Mouse (Mus musculus): ENCODE measurements around the gene Rhcg. TPM values are rescaled to one million over a fixed set of nuclear protein-coding genes. Genes with fewer than 3 reads are reported as not detected.

The Rhcg gene
- polyA plus RNA-seq, 1 experiment: 170 TPM

DNA sequence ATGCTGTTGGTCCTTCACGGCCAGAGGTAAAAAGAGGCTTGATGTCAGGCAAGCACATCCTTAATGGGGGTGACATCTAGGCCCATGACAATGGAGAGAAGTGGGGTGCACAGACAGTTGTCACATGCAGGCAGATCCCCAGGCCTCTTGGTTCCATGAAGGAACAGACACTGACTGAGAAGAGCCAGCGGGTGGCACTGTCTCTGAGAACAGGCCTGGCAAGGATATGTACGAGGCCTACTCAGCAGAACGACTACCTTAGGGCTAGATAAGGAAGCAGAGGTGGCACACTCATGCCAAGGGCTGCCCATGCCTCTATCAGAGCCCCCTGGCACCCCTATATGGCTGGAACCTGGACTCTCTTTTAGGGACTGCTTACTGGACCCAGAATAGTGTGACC, 2.0 kb upstream of the Rhcg start:
- H3K27me3 ChIP-seq (replicated peaks; ENCODE audit: control insufficient read depth, insufficient read depth, low read length): no peaks in the 10 kb centered on the region

DNA sequence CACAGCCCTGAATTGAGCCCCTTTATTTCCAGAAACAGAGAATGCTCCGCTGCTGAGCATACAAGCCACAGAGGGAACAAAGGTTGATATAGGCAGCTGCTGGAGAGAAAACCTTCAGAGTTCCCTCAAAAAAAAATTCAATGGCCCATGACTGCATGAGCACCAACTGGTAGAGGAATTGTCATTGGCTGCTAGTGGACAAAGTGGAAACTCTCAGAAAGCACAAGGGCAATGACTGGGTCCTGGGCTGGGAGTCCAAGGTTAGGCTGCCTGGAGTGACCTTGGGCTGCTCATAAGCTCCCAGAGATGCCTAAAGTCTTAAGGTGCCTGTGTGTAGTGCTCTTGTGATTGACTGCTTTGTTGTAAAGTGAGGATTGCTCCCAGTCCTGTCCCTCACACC, 1.5 kb downstream of the Rhcg start:
- Histone ChIP-seq H3K4me1 (ENCODE audit: control insufficient read depth, insufficient read depth, low read length) (no peaks in the 10 kb centered on the region), H3K4me3 (ENCODE audit: insufficient read depth, low read depth, low read length) (peak overlapping the region; percentile 73), H3K27ac (ENCODE audit: insufficient read depth, low read depth, low read length) (peak overlapping the region; percentile 62), H3K36me3 (ENCODE audit: control insufficient read depth, insufficient read depth, low read length) (no peaks in the 10 kb centered on the region), H3K27me3 (replicated peaks; ENCODE audit: control insufficient read depth, insufficient read depth, low read length) (no peaks in the 10 kb centered on the region)
- no peak for DNase-seq
- 61% methylated on average over 1 of the region's 1 CpGs for WGBS
- no peak for TF ChIP-seq CTCF (conservative IDR thresholded peaks at IDR 0.05; ENCODE audit: insufficient read depth, insufficient read length, low read depth, low read length)

More for the DNA sequence above, 2.0 kb upstream of the Rhcg start:
- 64% methylated on average over 4 of the region's 4 CpGs for WGBS
- TF ChIP-seq POLR2A (IDR thresholded peaks at IDR 0.05; ENCODE audit: low read depth, low read length) (no peak), CTCF (conservative IDR thresholded peaks at IDR 0.05; ENCODE audit: insufficient read depth, insufficient read length, low read depth, low read length) (no peak; the same call in 1 of the 2 replicates)
- Histone ChIP-seq H3K4me3 (ENCODE audit: insufficient read depth, low read depth, low read length) (no peak overlapping the region), H3K27ac (ENCODE audit: insufficient read depth, low read depth, low read length) (no peak overlapping the region), H3K36me3 (ENCODE audit: control insufficient read depth, insufficient read depth, low read length) (no peaks in the 10 kb centered on the region), H3K4me1 (ENCODE audit: control insufficient read depth, insufficient read depth, low read length) (no peaks in the 10 kb centered on the region)
- no peak for DNase-seq

DNA sequence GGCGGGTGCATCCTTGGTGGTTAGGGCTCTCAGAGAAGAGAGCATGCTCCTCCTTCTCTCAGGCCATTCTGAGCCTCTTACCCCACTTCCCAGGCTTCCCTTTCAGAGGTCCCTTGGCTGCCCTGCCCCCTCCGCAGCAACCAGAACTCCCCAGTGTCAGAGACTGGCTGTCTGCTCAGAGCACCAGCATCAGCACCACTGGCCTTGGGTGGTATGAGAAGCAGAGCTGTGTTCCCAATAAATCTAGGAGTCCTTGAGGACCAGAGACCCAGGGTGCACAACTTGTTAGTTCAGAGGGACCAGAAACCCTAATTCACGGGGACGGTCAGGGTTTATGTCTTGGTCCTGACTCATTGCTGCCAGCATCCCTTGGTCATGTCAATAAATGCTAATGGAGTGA, 2.4 kb downstream of the Rhcg start:
- Histone ChIP-seq H3K27ac (ENCODE audit: insufficient read depth, low read depth, low read length) (0 out of 2 replicates have a peak overlapping the region, but pooled peaks have one; percentile 27), H3K4me1 (ENCODE audit: control insufficient read depth, insufficient read depth, low read length) (no peaks in the 10 kb centered on the region), H3K27me3 (replicated peaks; ENCODE audit: control insufficient read depth, insufficient read depth, low read length) (no peaks in the 10 kb centered on the region), H3K36me3 (ENCODE audit: control insufficient read depth, insufficient read depth, low read length) (no peaks in the 10 kb centered on the region), H3K4me3 (ENCODE audit: insufficient read depth, low read depth, low read length) (peak overlapping the region; percentile 29)
- DNase-seq: no peak
- no peak for TF ChIP-seq POLR2A (IDR thresholded peaks at IDR 0.05; ENCODE audit: low read depth, low read length)
- TF ChIP-seq CTCF (conservative IDR thresholded peaks at IDR 0.05; ENCODE audit: insufficient read depth, insufficient read length, low read depth, low read length): no peak
- 53% methylated on average over 4 of the region's 4 CpGs for WGBS

DNA sequence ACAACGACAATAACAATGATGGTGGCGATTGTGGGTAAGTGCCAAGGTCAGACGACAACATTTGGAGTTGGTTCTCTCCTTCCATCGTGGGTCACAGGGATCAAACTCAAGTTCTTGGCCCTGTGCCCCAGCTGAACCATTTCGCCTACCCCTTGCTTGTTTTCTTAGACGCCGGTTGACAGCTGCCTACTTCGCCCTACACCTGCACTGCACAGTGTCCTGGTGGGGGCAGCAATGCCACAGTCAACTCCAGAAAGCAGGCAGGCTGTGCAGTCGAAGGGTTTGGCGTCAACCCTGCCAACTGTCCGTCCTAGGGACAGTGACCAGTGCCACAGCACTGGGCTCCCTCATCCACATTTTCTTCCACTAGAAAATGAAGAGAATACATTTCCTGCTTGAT, 4.1 kb downstream of the Rhcg start:
- H3K4me3 ChIP-seq (ENCODE audit: insufficient read depth, low read depth, low read length): peak overlapping the region; percentile 29
- H3K36me3 ChIP-seq (ENCODE audit: control insufficient read depth, insufficient read depth, low read length): no peaks in the 10 kb centered on the region
- 31% methylated on average over 11 of the region's 11 CpGs for WGBS
- H3K27ac ChIP-seq (ENCODE audit: insufficient read depth, low read depth, low read length): no peak overlapping the region
- DNase-seq: peak; percentile 42
- TF ChIP-seq POLR2A (IDR thresholded peaks at IDR 0.05; ENCODE audit: low read depth, low read length) (no peak), CTCF (conservative IDR thresholded peaks at IDR 0.05; ENCODE audit: insufficient read depth, insufficient read length, low read depth, low read length) (peak; percentile 44; the same call in 1 of the 2 replicates)
- H3K4me1 ChIP-seq (ENCODE audit: control insufficient read depth, insufficient read depth, low read length): no peaks in the 10 kb centered on the region
- no peaks in the 10 kb centered on the region for H3K27me3 ChIP-seq (replicated peaks; ENCODE audit: control insufficient read depth, insufficient read depth, low read length)

DNA sequence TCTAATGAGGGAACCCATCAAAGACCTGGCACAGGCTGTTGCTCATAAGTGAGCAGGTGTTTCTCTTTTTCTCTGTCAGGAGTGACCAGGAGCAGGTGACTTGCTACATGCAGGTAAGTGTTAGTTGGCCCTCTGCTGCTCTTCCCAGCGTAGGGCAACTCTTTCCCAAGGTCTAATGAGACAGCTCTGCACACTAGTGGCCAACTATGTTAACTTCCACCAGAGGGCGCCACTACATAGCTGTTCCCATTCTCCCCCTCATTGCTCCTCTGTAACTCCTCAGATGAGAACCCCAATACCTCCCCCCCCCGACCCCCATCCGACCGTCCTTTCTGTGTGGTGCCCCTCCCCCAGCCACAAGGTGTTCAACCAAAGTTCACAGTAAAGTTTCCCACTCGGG, 4.7 kb downstream of the Rhcg start:
- peak; percentile 59 for DNase-seq
- TF ChIP-seq CTCF (conservative IDR thresholded peaks at IDR 0.05; ENCODE audit: insufficient read depth, insufficient read length, low read depth, low read length) (peak; percentile 78), POLR2A (IDR thresholded peaks at IDR 0.05; ENCODE audit: low read depth, low read length) (no peak)
- H3K27me3 ChIP-seq (replicated peaks; ENCODE audit: control insufficient read depth, insufficient read depth, low read length): no peaks in the 10 kb centered on the region
- H3K36me3 ChIP-seq (ENCODE audit: control insufficient read depth, insufficient read depth, low read length): no peaks in the 10 kb centered on the region
- 0 out of 2 replicates have a peak overlapping the region, but pooled peaks have one; percentile 2 for H3K4me3 ChIP-seq (ENCODE audit: insufficient read depth, low read depth, low read length)
- H3K27ac ChIP-seq (ENCODE audit: insufficient read depth, low read depth, low read length): no peak overlapping the region
- 8% methylated on average over 6 of the region's 6 CpGs for WGBS
- H3K4me1 ChIP-seq (ENCODE audit: control insufficient read depth, insufficient read depth, low read length): no peaks in the 10 kb centered on the region

DNA sequence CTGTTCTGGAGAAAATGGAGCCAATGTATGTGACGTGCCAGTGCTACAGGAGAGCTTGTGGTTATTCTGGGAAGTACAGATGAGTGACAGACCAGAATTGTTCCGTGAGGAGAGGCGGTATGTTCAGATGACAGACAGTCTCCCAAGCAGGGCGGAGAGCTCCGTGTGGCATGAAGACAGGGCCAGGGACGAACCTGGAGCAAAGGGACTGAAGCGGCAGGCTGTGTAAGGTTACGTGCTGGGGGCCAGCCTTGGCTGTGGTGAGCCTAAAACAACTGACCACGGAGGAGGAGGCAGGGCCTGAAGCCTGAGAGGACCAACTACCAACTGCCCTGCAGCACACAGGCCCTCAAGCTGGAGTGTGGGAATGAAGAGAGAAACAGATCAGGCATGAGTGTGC, 5.6 kb downstream of the Rhcg start:
- TF ChIP-seq POLR2A (IDR thresholded peaks at IDR 0.05; ENCODE audit: low read depth, low read length): no peak
- no peak for TF ChIP-seq CTCF (conservative IDR thresholded peaks at IDR 0.05; ENCODE audit: insufficient read depth, insufficient read length, low read depth, low read length)

DNA sequence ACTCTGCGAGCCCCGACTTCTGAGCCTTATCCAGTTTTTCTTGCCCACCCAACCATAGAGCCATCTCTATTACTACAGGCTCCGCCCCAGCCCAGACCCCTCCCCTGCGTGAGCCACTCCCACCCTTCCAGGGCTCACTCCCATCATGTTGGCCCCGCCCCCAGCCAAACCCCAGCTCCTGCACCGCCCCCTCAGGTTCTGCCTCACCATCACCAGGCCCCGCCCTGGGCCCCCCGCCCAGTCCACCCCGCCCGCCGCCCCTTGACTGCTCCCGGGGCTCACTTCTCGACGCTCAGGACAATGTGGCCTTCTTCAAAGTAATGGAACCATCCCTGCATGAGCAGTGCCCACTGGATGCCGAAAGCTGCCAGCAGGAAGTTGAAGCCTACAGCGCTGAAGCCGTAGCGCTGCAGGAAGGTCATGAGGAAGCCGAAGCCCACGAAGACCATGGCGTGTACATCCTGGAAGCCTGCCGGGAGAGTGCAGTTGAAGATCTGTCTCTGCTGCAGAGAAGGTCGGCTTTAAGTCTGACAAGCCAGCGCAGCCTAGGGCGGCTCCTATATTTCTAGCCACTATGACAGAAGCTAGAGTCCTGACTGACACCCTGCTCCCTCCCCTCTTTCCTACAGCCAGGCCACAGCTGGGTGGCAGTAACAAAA, 10.1 kb downstream of the Rhcg start:
- Histone ChIP-seq H3K36me3 (ENCODE audit: control insufficient read depth, insufficient read depth, low read length) (no peaks in the 10 kb centered on the region), H3K27me3 (replicated peaks; ENCODE audit: control insufficient read depth, insufficient read depth, low read length) (no peaks in the 10 kb centered on the region; the same call in none of the 2 replicates), H3K27ac (ENCODE audit: insufficient read depth, low read depth, low read length) (no peak overlapping the region), H3K4me1 (ENCODE audit: control insufficient read depth, insufficient read depth, low read length) (no peaks in the 10 kb centered on the region), H3K4me3 (ENCODE audit: insufficient read depth, low read depth, low read length) (no peak overlapping the region)
- no peak for TF ChIP-seq CTCF (conservative IDR thresholded peaks at IDR 0.05; ENCODE audit: insufficient read depth, insufficient read length, low read depth, low read length)
- TF ChIP-seq POLR2A (IDR thresholded peaks at IDR 0.05; ENCODE audit: low read depth, low read length): no peak
- WGBS: 6% methylated on average over 25 of the region's 25 CpGs
- DNase-seq: no peak

More for the DNA sequence above, 5.6 kb downstream of the Rhcg start:
- WGBS: 75% methylated on average over 9 of the region's 9 CpGs
- no peaks in the 10 kb centered on the region for H3K36me3 ChIP-seq (ENCODE audit: control insufficient read depth, insufficient read depth, low read length)
- no peaks in the 10 kb centered on the region; the same call in none of the 2 replicates for H3K27me3 ChIP-seq (replicated peaks; ENCODE audit: control insufficient read depth, insufficient read depth, low read length)
- H3K4me1 ChIP-seq (ENCODE audit: control insufficient read depth, insufficient read depth, low read length): no peaks in the 10 kb centered on the region
- H3K4me3 ChIP-seq (ENCODE audit: insufficient read depth, low read depth, low read length): peak overlapping the region; percentile 9; the same call in 1 of the 2 replicates
- no peak for DNase-seq
- H3K27ac ChIP-seq (ENCODE audit: insufficient read depth, low read depth, low read length): no peak overlapping the region

All from kidney, adult 2 months (tissue).